Mouse (Mus musculus) splenic B cell, adult 2 months (primary cell): ENCODE measurements around the gene Tnfrsf22.
"Not testable (repeated sequence)": the region's sequence is repeated elsewhere in the genome, so short reads cannot be mapped to it uniquely, and the experiment has no call there.

ENCODE experiments used
- DNase-seq: peaks from one replicate; pipeline ENCODE4 v3.0.0-alpha.2; 2011; ENCODE audit warnings: low read depth, low spot score
- H3K27me3 ChIP-seq: 2 replicates; pipeline ENCODE4 v1.6.1; 2012; ENCODE audit warnings: mild to moderate bottlenecking, low read length, moderate library complexity, mixed read lengths; ENCODE audit not compliant: control insufficient read depth, poor library complexity, insufficient read depth, severe bottlenecking
- H3K36me3 ChIP-seq: 2 replicates; pipeline ENCODE4 v1.6.1; 2012; ENCODE audit warnings: mild to moderate bottlenecking, low read length, moderate library complexity, mixed read lengths; ENCODE audit not compliant: control insufficient read depth, poor library complexity, insufficient read depth, severe bottlenecking

Tnfrsf22 gene

DNA sequence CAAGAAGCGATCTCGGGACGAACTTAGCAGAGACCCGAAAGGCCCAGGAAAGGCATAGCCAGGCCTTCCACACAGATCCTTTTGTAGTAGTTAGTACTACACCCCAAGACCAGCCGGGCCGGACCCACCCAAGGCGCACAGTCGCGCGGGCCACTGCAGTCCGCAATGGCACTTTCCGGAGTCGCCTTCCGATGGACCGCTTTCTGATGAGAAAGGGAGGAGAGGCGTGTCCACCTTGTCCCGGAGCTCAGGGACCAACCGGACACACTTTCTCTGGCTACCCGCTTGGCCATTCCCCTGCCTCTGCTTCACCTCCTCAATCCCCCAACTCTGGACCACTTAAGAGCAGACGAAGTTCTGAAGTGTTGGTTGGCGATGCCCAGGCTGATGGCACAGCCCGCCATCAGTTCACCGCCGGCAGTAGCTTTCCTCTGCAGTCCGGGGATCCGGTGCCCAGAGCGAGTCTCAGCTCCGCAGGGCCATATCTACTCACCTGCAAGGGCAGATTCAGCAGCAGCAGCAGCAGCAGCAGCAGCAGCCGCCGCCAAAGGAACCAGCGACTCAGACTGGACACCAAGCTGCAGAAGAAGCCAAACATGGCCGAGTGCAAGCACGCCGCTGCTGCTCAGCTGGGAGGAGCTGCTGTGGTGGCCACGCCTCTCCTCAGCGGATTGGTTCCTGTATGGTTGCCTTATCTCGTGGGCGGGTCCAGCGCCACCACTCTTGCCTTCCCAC, at the start of gene Tnfrsf22:
Gene Tnfrsf22 (minus strand): TSS at position 628 of the 735 bp plus-strand sequence.
- Histone ChIP-seq H3K27me3 (no peaks in the 10 kb centered on the region), H3K36me3 (no peaks in the 10 kb centered on the region)
- peak; percentile 89 for DNase-seq

GRCm38 (mm10) chr7:143696140-143696539, 46.7 kb upstream of the Tnfrsf22 start:
- Histone ChIP-seq H3K27me3 (no peaks in the 10 kb centered on the region), H3K36me3 (peaks cover 9% of the 10 kb centered on the region)
- DNase-seq, result peak; percentile 81

GRCm38 (mm10) chr7:143694550-143694949, 45.1 kb upstream of the Tnfrsf22 start:
- peaks cover 10% of the 10 kb centered on the region for H3K36me3 ChIP-seq
- no peaks in the 10 kb centered on the region for H3K27me3 ChIP-seq
- no peak for DNase-seq

GRCm38 (mm10) chr7:143692746-143693510, 43.5 kb upstream of the Tnfrsf22 start:
- H3K27me3 ChIP-seq, result no peaks in the 10 kb centered on the region
- peaks cover 9% of the 10 kb centered on the region for H3K36me3 ChIP-seq
- no peak for DNase-seq

DNA sequence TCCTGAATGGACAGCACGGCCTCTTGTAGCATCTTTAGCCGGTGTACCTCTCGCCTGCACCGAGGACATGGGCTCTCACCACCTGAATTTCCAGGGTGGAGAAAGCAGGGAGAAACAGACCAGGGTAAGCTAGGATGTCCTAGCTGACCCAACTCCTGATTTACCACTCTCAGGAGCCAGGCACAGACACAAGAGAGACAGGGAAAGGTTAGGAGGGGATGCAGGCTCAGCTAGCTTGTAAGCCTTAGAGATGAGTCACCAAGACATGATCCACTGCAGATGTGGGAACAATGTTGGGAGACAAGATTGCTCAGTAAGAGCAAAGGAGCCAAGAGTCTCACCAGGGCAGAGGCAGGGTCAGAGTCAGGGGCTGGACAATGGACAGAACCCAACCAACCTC, 42.4 kb upstream of the Tnfrsf22 start:
- no peak for DNase-seq

DNA sequence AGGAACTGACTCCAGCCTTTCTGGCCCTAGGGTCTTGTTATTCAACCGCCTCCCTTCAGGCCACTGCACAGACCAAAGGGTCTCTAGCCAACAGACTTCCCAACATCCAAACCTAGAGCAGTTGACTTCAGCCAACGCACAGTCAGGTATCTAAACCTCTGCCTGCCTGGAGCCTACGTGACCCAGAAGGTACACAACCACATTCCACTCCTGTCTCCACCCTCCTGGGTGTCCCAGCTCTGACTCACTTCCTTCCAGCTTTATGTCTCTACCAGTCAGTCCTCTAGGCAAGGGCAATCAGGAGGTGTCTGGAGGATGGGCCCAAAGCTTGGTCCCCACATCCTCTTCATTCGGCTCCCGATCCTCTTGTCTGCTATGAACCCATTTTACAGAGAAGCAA, 41.7 kb upstream of the Tnfrsf22 start:
- H3K36me3 ChIP-seq, result peaks cover 7% of the 10 kb centered on the region
- DNase-seq, result no peak
- H3K27me3 ChIP-seq, result no peaks in the 10 kb centered on the region

More for the DNA sequence above, 42.4 kb upstream of the Tnfrsf22 start:
- no peaks in the 10 kb centered on the region for H3K27me3 ChIP-seq
- H3K36me3 ChIP-seq, result peaks cover 9% of the 10 kb centered on the region

GRCm38 (mm10) chr7:143689946-143690345, 40.5 kb upstream of the Tnfrsf22 start:
- no peak for DNase-seq
- Histone ChIP-seq H3K36me3 (peaks cover 7% of the 10 kb centered on the region), H3K27me3 (no peaks in the 10 kb centered on the region)

- DNase-seq, result no peak
- peaks cover 7% of the 10 kb centered on the region for H3K36me3 ChIP-seq
- H3K27me3 ChIP-seq, result no peaks in the 10 kb centered on the region
Measured at GRCm38 (mm10) chr7:143689481-143689880, 40.0 kb upstream of the Tnfrsf22 start.

DNA sequence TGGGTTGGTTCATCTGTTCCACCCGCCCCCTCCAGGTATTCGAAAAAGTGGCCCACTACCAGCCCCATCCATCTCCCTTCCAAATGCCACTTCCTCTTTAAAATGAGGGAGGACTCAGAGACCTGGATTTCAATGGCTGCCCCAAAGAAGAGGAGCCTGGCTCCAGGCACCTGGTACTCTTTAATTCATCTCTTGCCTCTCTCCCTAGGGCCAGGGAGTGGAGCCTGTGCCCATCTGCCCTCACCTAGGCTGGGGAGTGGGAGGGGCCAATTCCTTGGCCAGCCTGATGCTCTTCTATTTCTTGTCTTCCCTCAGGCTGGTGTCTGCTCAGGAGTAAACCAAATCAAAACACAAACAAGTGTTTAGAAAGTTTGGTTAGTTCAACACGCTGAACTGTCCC, 37.2 kb upstream of the Tnfrsf22 start:
- not testable (repeated sequence) for DNase-seq, H3K36me3 ChIP-seq, H3K27me3 ChIP-seq

GRCm38 (mm10) chr7:143686191-143686590, 36.7 kb upstream of the Tnfrsf22 start:
- peak; percentile 24 for DNase-seq
- H3K36me3 ChIP-seq, H3K27me3 ChIP-seq: not testable (repeated sequence)

GRCm38 (mm10) chr7:143685359-143686067, 36.1 kb upstream of the Tnfrsf22 start, which contains the start of gene Tnfrsf23:
Gene Tnfrsf23, minus strand, starts transcription at chr7:143685872.
- peaks cover 2% of the 10 kb centered on the region; the same call in 1 of the 2 replicates for H3K36me3 ChIP-seq
- no peaks in the 10 kb centered on the region for H3K27me3 ChIP-seq
- peak; percentile 88 for DNase-seq

- H3K36me3 ChIP-seq, result not testable (repeated sequence)
Measured at GRCm38 (mm10) chr7:143684569-143684968, 35.1 kb upstream of the Tnfrsf22 start.

GRCm38 (mm10) chr7:143681566-143681965, 32.1 kb upstream of the Tnfrsf22 start:
- no peak for DNase-seq
- Histone ChIP-seq H3K36me3 (no peaks in the 10 kb centered on the region), H3K27me3 (no peaks in the 10 kb centered on the region)

More at GRCm38 (mm10) chr7:143684569-143684968, 35.1 kb upstream of the Tnfrsf22 start:
- not testable (repeated sequence) for DNase-seq, H3K27me3 ChIP-seq

GRCm38 (mm10) chr7:143680836-143681235, 31.4 kb upstream of the Tnfrsf22 start:
- not testable (repeated sequence) for DNase-seq, H3K27me3 ChIP-seq, H3K36me3 ChIP-seq

DNA sequence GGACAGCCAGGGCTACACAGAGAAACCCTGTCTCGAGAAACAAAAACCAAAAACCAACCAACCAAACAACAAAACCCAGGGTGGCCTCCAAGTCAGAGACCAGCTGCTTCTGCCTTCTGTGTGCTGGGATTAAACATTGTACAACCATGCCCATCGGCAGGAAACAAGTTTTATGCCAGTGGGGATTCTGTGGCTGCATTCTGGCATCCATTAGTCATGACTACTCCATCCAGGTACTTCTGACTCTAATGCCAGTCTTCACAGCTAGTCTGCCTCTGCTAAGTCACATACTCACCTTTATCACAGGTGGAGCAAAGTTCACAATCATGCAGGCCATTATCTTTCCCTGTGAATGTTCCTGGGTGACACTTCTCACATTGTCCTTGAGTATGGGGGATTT, 30.2 kb upstream of the Tnfrsf22 start:
- not testable (repeated sequence) for H3K27me3 ChIP-seq, H3K36me3 ChIP-seq

More for the DNA sequence above, 30.2 kb upstream of the Tnfrsf22 start:
- not testable (repeated sequence) for DNase-seq
